Mouse (Mus musculus) heart, embryonic 11.5 days (tissue): ENCODE measurements around the gene Acp6. TPM values are rescaled to one million over a fixed set of nuclear protein-coding genes. Genes with fewer than 3 reads are reported as not detected.

ENCODE experiments used
- ATAC-seq: fragments of 200-750 bp; cut with Nextera tagmentation; replicated peaks from 2 replicates; pipeline ENCODE4 v1.8.0; 2017; ENCODE audit warnings: moderate library complexity; ENCODE audit not compliant: insufficient number of reproducible peaks, low FRiP score, low TSS enrichment
- H3K27ac ChIP-seq: fragments of 300-500 bp; sonication (generic); 2 replicates; pipeline ENCODE4 v1.5.1; 2014; ENCODE audit warnings: mild to moderate bottlenecking, low read depth, low read length
- H3K27me3 ChIP-seq: fragments of 300-500 bp; sonication (generic); 2 replicates; pipeline ENCODE4 v1.6.1; 2014; ENCODE audit warnings: mild to moderate bottlenecking, low read length, mixed read lengths; ENCODE audit not compliant: control insufficient read depth, insufficient read depth
- H3K36me3 ChIP-seq: fragments of 300-500 bp; sonication (generic); 2 replicates; pipeline ENCODE4 v1.6.1; 2014; ENCODE audit warnings: mild to moderate bottlenecking, low read length, moderate library complexity, mixed read lengths; ENCODE audit not compliant: control insufficient read depth, insufficient read depth
- H3K4me1 ChIP-seq: fragments of 300-500 bp; sonication (generic); 2 replicates; pipeline ENCODE4 v1.6.1; 2014; ENCODE audit warnings: low read length; ENCODE audit not compliant: control insufficient read depth, insufficient read depth
- H3K4me2 ChIP-seq: fragments of 300-500 bp; sonication (generic); 2 replicates; pipeline ENCODE4 v1.6.1; 2014; ENCODE audit warnings: mild to moderate bottlenecking, moderate library complexity
- H3K4me3 ChIP-seq: fragments of 300-500 bp; sonication (generic); 2 replicates; pipeline ENCODE4 v1.5.1; 2014; ENCODE audit warnings: low read depth, low read length
- H3K9ac ChIP-seq: fragments of 300-500 bp; sonication (generic); 2 replicates; pipeline ENCODE4 v1.6.1; 2014; ENCODE audit warnings: mild to moderate bottlenecking, low read depth, low read length, moderate library complexity
- H3K9me3 ChIP-seq: fragments of 300-500 bp; sonication (generic); replicated peaks from 2 replicates; pipeline ENCODE4 v1.6.1; 2016; ENCODE audit warnings: low read length; ENCODE audit not compliant: control insufficient read depth
- WGBS: fragments of 180-500 bp; shearing (Covaris S2); extraction: QIAGEN DNeasy Blood & Tissue Kit; methylation state at CpG from one replicate; pipeline ENCODE4 v1.1.7; 2014; ENCODE audit not compliant: insufficient replicate concordance; 5-methylcytosine and 5-hydroxymethylcytosine counted together
- polyA plus RNA-seq: library from polyadenylated mRNA; unstranded; fragments of >200 nt; fragmentation: Nextera tagmentation; extraction: Ambion mirVana; gene quantifications from 2 replicates; pipeline ENCODE4 v1.2.1, GENCODE M21; 2014

The Acp6 gene
- polyA plus RNA-seq, 1 experiment from 2014 or later = 54.0 TPM

GRCm38 (mm10) chr3:97172231-97172630, 13.7 kb downstream of the Acp6 start:
- Histone ChIP-seq H3K36me3 (peaks cover 8% of the 10 kb centered on the region), H3K9me3 (no peaks in the 10 kb centered on the region), H3K4me1 (0 out of 2 replicates have a peak, but pooled peaks cover 2% of the 10 kb centered on the region), H3K27ac (no peak overlapping the region), H3K9ac (no peak overlapping the region), H3K4me3 (no peak overlapping the region), H3K4me2 (no peak overlapping the region), H3K27me3 (no peaks in the 10 kb centered on the region)
- 77% methylated on average over 9 of the region's 9 CpGs for WGBS
- no peak for ATAC-seq

- 79% methylated on average over 5 of the region's 5 CpGs for WGBS
- H3K4me2 ChIP-seq = no peak overlapping the region
- ATAC-seq = no peak
- peaks cover 8% of the 10 kb centered on the region for H3K36me3 ChIP-seq
- H3K4me3 ChIP-seq = no peak overlapping the region
- no peaks in the 10 kb centered on the region for H3K9me3 ChIP-seq
- no peak overlapping the region for H3K9ac ChIP-seq
- H3K27ac ChIP-seq = no peak overlapping the region
- H3K4me1 ChIP-seq = no peaks in the 10 kb centered on the region
- H3K27me3 ChIP-seq = no peaks in the 10 kb centered on the region
These were observed 14.1 kb downstream of the Acp6 start for GRCm38 (mm10) chr3:97172632-97173031.

GRCm38 (mm10) chr3:97178885-97179284, 20.3 kb downstream of the Acp6 start:
- Histone ChIP-seq H3K4me3 (no peak overlapping the region), H3K27me3 (no peaks in the 10 kb centered on the region; the same call in 1 of the 2 replicates), H3K9me3 (no peaks in the 10 kb centered on the region), H3K36me3 (peaks cover 8% of the 10 kb centered on the region), H3K4me2 (no peak overlapping the region), H3K27ac (no peak overlapping the region), H3K9ac (no peak overlapping the region), H3K4me1 (no peaks in the 10 kb centered on the region)
- no peak for ATAC-seq
- 72% methylated on average over 6 of the region's 6 CpGs for WGBS

GRCm38 (mm10) chr3:97180527-97180926, 21.9 kb downstream of the Acp6 start:
- 44% methylated on average over 6 of the region's 6 CpGs for WGBS
- H3K4me1 ChIP-seq = no peaks in the 10 kb centered on the region
- no peak for ATAC-seq
- peaks cover 6% of the 10 kb centered on the region for H3K36me3 ChIP-seq
- no peak overlapping the region for H3K9ac ChIP-seq
- no peaks in the 10 kb centered on the region; the same call in 1 of the 2 replicates for H3K27me3 ChIP-seq
- no peaks in the 10 kb centered on the region for H3K9me3 ChIP-seq
- no peak overlapping the region for H3K4me2 ChIP-seq
- no peak overlapping the region for H3K4me3 ChIP-seq
- no peak overlapping the region for H3K27ac ChIP-seq

- H3K4me1 ChIP-seq = no peaks in the 10 kb centered on the region
- no peak for ATAC-seq
- H3K9me3 ChIP-seq = no peaks in the 10 kb centered on the region
- 30% methylated on average over 3 of the region's 3 CpGs for WGBS
- no peak overlapping the region for H3K9ac ChIP-seq
- no peak overlapping the region for H3K4me3 ChIP-seq
- no peak overlapping the region for H3K27ac ChIP-seq
- no peaks in the 10 kb centered on the region for H3K36me3 ChIP-seq
- no peaks in the 10 kb centered on the region; the same call in 1 of the 2 replicates for H3K27me3 ChIP-seq
- no peak overlapping the region for H3K4me2 ChIP-seq
These were observed 25.2 kb downstream of the Acp6 start for GRCm38 (mm10) chr3:97183810-97184209.

- Histone ChIP-seq H3K27ac (no peak overlapping the region), H3K4me2 (no peak overlapping the region), H3K36me3 (no peaks in the 10 kb centered on the region), H3K27me3 (no peaks in the 10 kb centered on the region; the same call in 1 of the 2 replicates), H3K9me3 (no peaks in the 10 kb centered on the region), H3K4me3 (no peak overlapping the region), H3K9ac (no peak overlapping the region), H3K4me1 (no peaks in the 10 kb centered on the region)
- 38% methylated on average over 10 of the region's 10 CpGs for WGBS
- ATAC-seq = 0 out of 2 replicates have a peak, but pooled peaks have one; percentile 33
These were observed 26.7 kb downstream of the Acp6 start for GRCm38 (mm10) chr3:97185098-97185860.

- no peaks in the 10 kb centered on the region for H3K27me3 ChIP-seq
- no peak overlapping the region for H3K9ac ChIP-seq
- H3K9me3 ChIP-seq = no peaks in the 10 kb centered on the region
- H3K4me3 ChIP-seq = no peak overlapping the region
- 0 out of 2 replicates have a peak, but pooled peaks cover 3% of the 10 kb centered on the region for H3K4me1 ChIP-seq
- no peak for ATAC-seq
- no peak overlapping the region for H3K27ac ChIP-seq
- H3K4me2 ChIP-seq = no peak overlapping the region
- H3K36me3 ChIP-seq = no peaks in the 10 kb centered on the region
- WGBS = 79% methylated on average over 8 of the region's 8 CpGs
These were observed 38.0 kb downstream of the Acp6 start for GRCm38 (mm10) chr3:97196571-97196970.

- H3K9me3 ChIP-seq = no peaks in the 10 kb centered on the region
- 25% methylated on average over 4 of the region's 4 CpGs for WGBS
- H3K27me3 ChIP-seq = no peaks in the 10 kb centered on the region
- H3K27ac ChIP-seq = no peak overlapping the region
- peaks cover 3% of the 10 kb centered on the region; the same call in 1 of the 2 replicates for H3K4me1 ChIP-seq
- no peaks in the 10 kb centered on the region for H3K36me3 ChIP-seq
- no peak overlapping the region for H3K4me2 ChIP-seq
- no peak overlapping the region for H3K9ac ChIP-seq
- H3K4me3 ChIP-seq = no peak overlapping the region
- ATAC-seq = no peak
These were observed 40.7 kb downstream of the Acp6 start for GRCm38 (mm10) chr3:97199261-97199660.

GRCm38 (mm10) chr3:97201943-97202342, 43.4 kb downstream of the Acp6 start:
- 0 out of 2 replicates have a peak, but pooled peaks have one; percentile 52 for ATAC-seq

More at GRCm38 (mm10) chr3:97201943-97202342, 43.4 kb downstream of the Acp6 start:
- Histone ChIP-seq H3K27ac (no peak overlapping the region), H3K9me3 (no peaks in the 10 kb centered on the region), H3K9ac (no peak overlapping the region), H3K27me3 (no peaks in the 10 kb centered on the region), H3K4me3 (no peak overlapping the region), H3K4me2 (no peak overlapping the region), H3K36me3 (peaks cover 11% of the 10 kb centered on the region; the same call in 1 of the 2 replicates), H3K4me1 (peaks cover 3% of the 10 kb centered on the region; the same call in 1 of the 2 replicates)
- WGBS = 51% methylated on average over 5 of the region's 5 CpGs
